Mouse (Mus musculus): ENCODE results near the gene Olfr729. TPM values are rescaled to one million over a fixed set of nuclear protein-coding genes. Genes with fewer than 3 reads are reported as not detected.

The Olfr729 gene
- total RNA-seq (2021) = not detected
- long read RNA-seq, experiment 1 = 0 reads
- long read RNA-seq, experiment 2 = 0 reads

GRCm38 (mm10) chr14:50152810-50153209 is at the start of gene Olfr729:
Olfr729 (minus strand) TSS chr14:50152910.
- DNase-seq (ENCODE audit: low spot score in 2 of 2) = no peak

DNA sequence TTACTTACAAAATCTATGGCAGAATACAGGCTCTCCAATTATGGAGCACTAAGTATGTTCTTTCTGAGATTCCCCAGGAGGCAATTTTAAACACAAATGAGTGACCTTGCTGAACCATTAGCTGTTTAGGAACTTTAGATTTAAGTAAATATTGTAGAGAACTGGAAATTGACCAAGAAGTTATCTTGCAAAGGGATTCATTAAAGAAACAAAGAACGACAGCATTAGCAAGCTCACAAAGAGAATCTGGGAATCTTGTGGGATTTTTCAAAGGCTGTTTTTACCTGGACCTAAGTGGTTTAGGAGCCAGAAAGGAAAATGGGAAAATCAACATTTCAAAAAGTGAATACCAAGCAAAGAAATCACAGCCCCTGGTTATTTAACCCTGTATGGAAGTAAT is 35.4 kb upstream of the Olfr729 start, which contains the start of gene Olfr730:
Gene Olfr730 (minus strand): TSS at position 101 of the 400 bp plus-strand sequence.
- no peak for DNase-seq (ENCODE audit: low spot score in 2 of 2)

- no peak for DNase-seq (ENCODE audit: low spot score in 2 of 2)
These were observed 10.1 kb downstream of the Olfr729 start, which contains the start of gene Olfr728 for GRCm38 (mm10) chr14:50142580-50142979. Olfr728 (minus strand) TSS chr14:50142680.

DNA sequence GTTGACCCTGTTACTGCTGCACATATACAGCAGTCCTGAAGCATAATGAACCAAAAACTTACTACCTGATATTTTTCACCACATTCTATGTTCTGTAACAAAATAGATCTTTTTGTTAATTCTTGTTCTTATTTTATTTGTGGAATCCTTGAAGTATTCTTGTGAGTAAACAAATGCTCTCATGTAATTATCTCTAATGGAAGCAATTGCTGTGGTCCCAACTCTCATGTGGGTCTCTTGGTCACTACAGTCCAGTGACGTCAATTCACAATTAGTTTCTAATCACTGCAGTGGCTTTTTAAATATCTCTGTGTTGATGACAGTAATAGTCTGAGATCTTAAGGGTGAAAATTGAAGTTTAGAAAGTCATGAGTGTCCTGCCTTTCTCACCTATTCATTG is 29.8 kb downstream of the Olfr729 start, which contains the start of gene Olfr727:
Gene Olfr727 (plus strand): TSS at position 301 of the 400 bp plus-strand sequence.
- DNase-seq (ENCODE audit: low spot score in 2 of 2) = no peak

Other genes starting within 250 kb of the Olfr729 start
- gene Olfr723, start 221.1 kb downstream of the Olfr729 start, total RNA-seq (2021) = not detected
- gene Olfr724, start 189.6 kb downstream of the Olfr729 start, total RNA-seq (2021) = not detected
- gene Olfr725, start 112.5 kb downstream of the Olfr729 start, total RNA-seq (2021) = not detected
- gene Olfr726, start 62.0 kb downstream of the Olfr729 start, total RNA-seq (2021) = not detected
- gene Olfr727, start 29.7 kb downstream of the Olfr729 start, total RNA-seq (2021) = not detected
- not detected for gene Olfr728, start 10.2 kb downstream of the Olfr729 start, total RNA-seq (2021)
- not detected for gene Olfr730, start 35.3 kb upstream of the Olfr729 start, total RNA-seq (2021)
- not detected for gene Olfr731, start 89.0 kb upstream of the Olfr729 start, total RNA-seq (2021)
- not detected for gene Olfr732, start 131.3 kb upstream of the Olfr729 start, total RNA-seq (2021)
- gene Olfr733, start 148.6 kb upstream of the Olfr729 start, total RNA-seq (2021) = not detected
- gene Olfr734, start 173.9 kb upstream of the Olfr729 start, total RNA-seq (2021) = not detected
- gene Olfr735, start 196.0 kb upstream of the Olfr729 start, total RNA-seq (2021) = not detected
- not detected for gene Tlr11, start 205.0 kb upstream of the Olfr729 start, total RNA-seq (2021)
- not detected for gene Olfr736, start 228.3 kb upstream of the Olfr729 start, total RNA-seq (2021)

Data from gastrocnemius, postnatal 4 days (tissue).